Mouse (Mus musculus) megakaryocyte, embryonic 14.5 days (primary cell): ENCODE results near the gene Trank1. TPM values are rescaled to one million over a fixed set of nuclear protein-coding genes. Genes with fewer than 3 reads are reported as not detected.

Source experiments
- H3K27me3 ChIP-seq: replicated peaks from 2 replicates; pipeline ENCODE3; 2012; ENCODE audit warnings: inconsistent platforms
- H3K36me3 ChIP-seq: replicated peaks from 2 replicates; pipeline ENCODE3; 2012; ENCODE audit warnings: low read length, inconsistent platforms, mixed read lengths
- H3K4me1 ChIP-seq: 2 replicates; pipeline ENCODE4 v1.6.1; 2012; ENCODE audit warnings: inconsistent platforms
- H3K4me3 ChIP-seq: replicated peaks from 2 replicates; pipeline ENCODE3; 2012; ENCODE audit warnings: moderate library complexity, mild to moderate bottlenecking, inconsistent platforms
- H3K9me3 ChIP-seq: 2 replicates; pipeline ENCODE4 v1.6.1; 2012; ENCODE audit warnings: inconsistent platforms
- FLI1 ChIP-seq: IDR thresholded peaks from 2 replicates; pipeline ENCODE4 v1.6.1; 2012; ENCODE audit warnings: low read length, inconsistent platforms, mixed read lengths
- GATA1 ChIP-seq: IDR thresholded peaks from 3 replicates; pipeline ENCODE4 v1.6.1; 2012; ENCODE audit warnings: mixed read lengths, low read length, inconsistent platforms, borderline replicate concordance
- polyA plus RNA-seq: library from polyadenylated mRNA; stranded (reverse); fragments of >175 nt; gene quantifications from 2 replicates; pipeline ENCODE4 v1.2.3, GENCODE M21; 2012; ENCODE audit warnings: low replicate concordance; ENCODE audit not compliant: insufficient read depth

Gene Trank1
- polyA plus RNA-seq, 1 experiment = not detected

- Histone ChIP-seq H3K27me3 (peaks cover 44% of the 10 kb centered on the region), H3K4me1 (0 out of 2 replicates have a peak, but pooled peaks cover 5% of the 10 kb centered on the region)
Measured at GRCm38 (mm10) chr9:111296433-111296832, 15.1 kb upstream of the Trank1 start.

GRCm38 (mm10) chr9:111298606-111299005, 12.9 kb upstream of the Trank1 start:
- no peak overlapping the region for H3K4me3 ChIP-seq
- H3K36me3 ChIP-seq = no peaks in the 10 kb centered on the region

More at GRCm38 (mm10) chr9:111296433-111296832, 15.1 kb upstream of the Trank1 start:
- H3K9me3 ChIP-seq = no peaks in the 10 kb centered on the region
- TF ChIP-seq FLI1 = no peak
- no peak for TF ChIP-seq GATA1
- no peaks in the 10 kb centered on the region for H3K36me3 ChIP-seq
- no peak overlapping the region for H3K4me3 ChIP-seq

GRCm38 (mm10) chr9:111302196-111302831, 9.2 kb upstream of the Trank1 start:
- H3K36me3 ChIP-seq = no peaks in the 10 kb centered on the region
- H3K9me3 ChIP-seq = no peaks in the 10 kb centered on the region
- no peak for TF ChIP-seq FLI1
- no peak for TF ChIP-seq GATA1
- H3K27me3 ChIP-seq = peaks cover 67% of the 10 kb centered on the region
- H3K4me3 ChIP-seq = no peak overlapping the region
- no peaks in the 10 kb centered on the region for H3K4me1 ChIP-seq

More at GRCm38 (mm10) chr9:111298606-111299005, 12.9 kb upstream of the Trank1 start:
- TF ChIP-seq FLI1 (no peak), GATA1 (no peak)
- Histone ChIP-seq H3K9me3 (no peaks in the 10 kb centered on the region), H3K4me1 (0 out of 2 replicates have a peak, but pooled peaks cover 5% of the 10 kb centered on the region), H3K27me3 (peaks cover 48% of the 10 kb centered on the region)

GRCm38 (mm10) chr9:111304036-111304435, 7.5 kb upstream of the Trank1 start:
- no peak for TF ChIP-seq GATA1
- TF ChIP-seq FLI1 = no peak
- H3K9me3 ChIP-seq = no peaks in the 10 kb centered on the region
- no peaks in the 10 kb centered on the region for H3K36me3 ChIP-seq
- peaks cover 72% of the 10 kb centered on the region for H3K27me3 ChIP-seq
- H3K4me3 ChIP-seq = no peak overlapping the region
- H3K4me1 ChIP-seq = no peaks in the 10 kb centered on the region

- Histone ChIP-seq H3K9me3 (peaks cover 2% of the 10 kb centered on the region), H3K36me3 (no peaks in the 10 kb centered on the region), H3K27me3 (peaks cover 78% of the 10 kb centered on the region), H3K4me1 (peaks cover under 1% of the 10 kb centered on the region; the same call in 1 of the 2 replicates), H3K4me3 (no peak overlapping the region)
- TF ChIP-seq FLI1 (no peak), GATA1 (no peak)
Measured at GRCm38 (mm10) chr9:111306142-111306541, 5.4 kb upstream of the Trank1 start.

GRCm38 (mm10) chr9:111311843-111312441, 403 bp downstream of the Trank1 start:
- H3K36me3 ChIP-seq = no peaks in the 10 kb centered on the region
- TF ChIP-seq FLI1 (no peak), GATA1 (no peak)
- peaks cover 7% of the 10 kb centered on the region for H3K9me3 ChIP-seq
- peaks cover 66% of the 10 kb centered on the region for H3K27me3 ChIP-seq
- H3K4me3 ChIP-seq = peak overlapping the region; percentile 80
- H3K4me1 ChIP-seq = peaks cover 17% of the 10 kb centered on the region

- no peaks in the 10 kb centered on the region for H3K36me3 ChIP-seq
- TF ChIP-seq GATA1 = no peak
- no peak for TF ChIP-seq FLI1
- H3K27me3 ChIP-seq = peaks cover 68% of the 10 kb centered on the region
- H3K4me3 ChIP-seq = no peak overlapping the region
- H3K4me1 ChIP-seq = peaks cover 17% of the 10 kb centered on the region
- H3K9me3 ChIP-seq = peaks cover 7% of the 10 kb centered on the region
Measured at GRCm38 (mm10) chr9:111312442-111313141, 1.1 kb downstream of the Trank1 start.

GRCm38 (mm10) chr9:111313299-111313698, 1.8 kb downstream of the Trank1 start:
- peaks cover 66% of the 10 kb centered on the region for H3K27me3 ChIP-seq
- H3K36me3 ChIP-seq = no peaks in the 10 kb centered on the region
- no peak for TF ChIP-seq GATA1
- no peak for TF ChIP-seq FLI1
- peaks cover 17% of the 10 kb centered on the region for H3K4me1 ChIP-seq
- H3K9me3 ChIP-seq = peaks cover 7% of the 10 kb centered on the region
- H3K4me3 ChIP-seq = no peak overlapping the region

GRCm38 (mm10) chr9:111313793-111314192, 2.3 kb downstream of the Trank1 start:
- Histone ChIP-seq H3K27me3 (peaks cover 62% of the 10 kb centered on the region), H3K9me3 (peaks cover 7% of the 10 kb centered on the region), H3K4me1 (peaks cover 17% of the 10 kb centered on the region), H3K4me3 (no peak overlapping the region), H3K36me3 (no peaks in the 10 kb centered on the region)
- TF ChIP-seq FLI1 (no peak), GATA1 (no peak)

GRCm38 (mm10) chr9:111314219-111314618, 2.7 kb downstream of the Trank1 start:
- peaks cover 60% of the 10 kb centered on the region for H3K27me3 ChIP-seq
- TF ChIP-seq GATA1 (no peak), FLI1 (no peak)

More at GRCm38 (mm10) chr9:111314219-111314618, 2.7 kb downstream of the Trank1 start:
- Histone ChIP-seq H3K4me1 (peaks cover 17% of the 10 kb centered on the region), H3K9me3 (peaks cover 7% of the 10 kb centered on the region), H3K36me3 (no peaks in the 10 kb centered on the region), H3K4me3 (no peak overlapping the region)
